10 mouse cellular contexts compared by ENCODE assay signal in the genomic region with DNA sequence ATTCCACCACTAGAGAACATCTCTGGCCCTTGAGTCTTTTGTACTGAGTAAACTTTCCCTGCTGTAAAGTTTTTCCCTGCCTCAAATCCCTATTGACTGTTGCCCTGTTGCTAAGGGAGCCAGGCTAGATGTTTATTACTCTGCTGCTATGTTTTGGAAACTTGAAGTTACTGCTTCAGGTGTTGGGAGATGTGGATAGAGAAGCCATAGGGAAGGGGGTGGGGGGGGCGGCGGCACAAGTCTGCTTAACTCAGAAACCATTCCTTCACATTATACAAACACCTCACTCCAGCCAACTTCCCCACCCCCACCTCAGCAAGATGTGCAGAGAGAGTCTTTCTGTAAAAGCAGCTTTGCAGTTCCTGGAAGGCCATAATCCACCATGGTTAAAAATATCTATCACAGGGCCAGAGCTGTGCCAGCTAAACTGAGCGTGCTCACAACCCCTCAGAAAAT. TPM values are rescaled to one million over a fixed set of nuclear protein-coding genes. Genes with fewer than 3 reads are reported as not detected.
DNase-seq lines count a peak whose midpoint lies in the region; ATAC-seq and TF ChIP-seq lines count a peak whose summit lies in the region.
"Had no signal": no experiment of that assay in that cellular context is flagged by ENCODE, and none has a peak within 500 bp of the region (broad histone marks: within the 10 kb centered on the region; RNA-seq: fewer than 3 reads in every experiment).

No protein-coding gene starts in this region.

- H3K27ac ChIP-seq in midbrain, embryonic 16.5 days (ENCODE audit: low read length), result peak overlapping the region; percentile 22; the same call in 1 of the 2 replicates
- H3K27ac ChIP-seq in midbrain, embryonic 10.5 days (replicated peaks), result no peak overlapping the region
- peak overlapping the region; percentile 84 for H3K27ac ChIP-seq in hindbrain, embryonic 16.5 days (ENCODE audit: low read depth, low read length)
- H3K27ac ChIP-seq in stomach, embryonic 15.5 days, result peak overlapping the region; percentile 96
- no peak overlapping the region for H3K27ac ChIP-seq in liver, postnatal 0 days (ENCODE audit: low read depth)

- 0 out of 2 replicates have a peak, but pooled peaks cover 2% of the 10 kb centered on the region for H3K4me1 ChIP-seq in midbrain, embryonic 16.5 days (ENCODE audit: control insufficient read depth, insufficient read depth, low read length)
- peaks cover 12% of the 10 kb centered on the region for H3K4me1 ChIP-seq in midbrain, embryonic 10.5 days
- H3K4me1 ChIP-seq in hindbrain, embryonic 16.5 days (ENCODE audit: control insufficient read depth, insufficient read depth, low read depth, low read length), result no peaks in the 10 kb centered on the region
- H3K4me1 ChIP-seq in stomach, embryonic 15.5 days, result peaks cover 20% of the 10 kb centered on the region
- peaks cover 3% of the 10 kb centered on the region for H3K4me1 ChIP-seq in liver, postnatal 0 days (ENCODE audit: insufficient read depth)

- no peak for ATAC-seq in midbrain, embryonic 16.5 days
- ATAC-seq in hindbrain, embryonic 16.5 days, result no peak
- ATAC-seq in stomach, embryonic 15.5 days (ENCODE audit: insufficient read depth, low FRiP score, low read depth), result no peak
- ATAC-seq in liver, postnatal 0 days, result no peak

- peaks cover 8% of the 10 kb centered on the region; the same call in 1 of the 2 replicates for H3K36me3 ChIP-seq in midbrain, embryonic 16.5 days (ENCODE audit: control insufficient read depth, insufficient read depth, low read length)
- peaks cover 34% of the 10 kb centered on the region for H3K36me3 ChIP-seq in midbrain, embryonic 10.5 days
- H3K36me3 ChIP-seq in hindbrain, embryonic 16.5 days (ENCODE audit: control insufficient read depth, insufficient read depth, low read length), result peaks cover 3% of the 10 kb centered on the region
- peaks cover 6% of the 10 kb centered on the region; the same call in 1 of the 2 replicates for H3K36me3 ChIP-seq in stomach, embryonic 15.5 days
- peaks cover 20% of the 10 kb centered on the region for H3K36me3 ChIP-seq in liver, postnatal 0 days (replicated peaks; ENCODE audit: insufficient read depth, low read length)

- no peak for TF ChIP-seq CTCF in liver, postnatal 0 days (IDR thresholded peaks at IDR 0.05; ENCODE audit: low read depth)

- peak; percentile 89 for DNase-seq in heart, adult 11 months
- DNase-seq in heart, postnatal 36 days, result no peak
- no peak for DNase-seq in midbrain, embryonic 10.5 days (ENCODE audit: low spot score)
- no peak for DNase-seq in urinary bladder, adult 2 months (ENCODE audit: low spot score)
- no peak for DNase-seq in liver, postnatal 0 days
- DNase-seq: kidney, adult 18-20 months had no signal

- no peak overlapping the region for H3K4me3 ChIP-seq in midbrain, embryonic 16.5 days (ENCODE audit: low read depth, low read length)
- H3K4me3 ChIP-seq in midbrain, embryonic 10.5 days, result no peak overlapping the region
- H3K4me3 ChIP-seq in hindbrain, embryonic 16.5 days (ENCODE audit: low read length), result no peak overlapping the region
- no peak overlapping the region for H3K4me3 ChIP-seq in stomach, embryonic 15.5 days (replicated peaks)
- H3K4me3 ChIP-seq in liver, postnatal 0 days (ENCODE audit: low read depth, low read length), result no peak overlapping the region

- no peaks in the 10 kb centered on the region for H3K9me3 ChIP-seq in midbrain, embryonic 16.5 days (replicated peaks; ENCODE audit: control insufficient read depth, low read length, poor library complexity, severe bottlenecking)
- no peaks in the 10 kb centered on the region for H3K9me3 ChIP-seq in midbrain, embryonic 10.5 days (replicated peaks)
- no peaks in the 10 kb centered on the region for H3K9me3 ChIP-seq in hindbrain, embryonic 16.5 days (ENCODE audit: control insufficient read depth, low read length)
- H3K9me3 ChIP-seq in stomach, embryonic 15.5 days, result no peaks in the 10 kb centered on the region
- no peaks in the 10 kb centered on the region for H3K9me3 ChIP-seq in liver, postnatal 0 days (ENCODE audit: low read length)

- H3K27me3 ChIP-seq in midbrain, embryonic 16.5 days (ENCODE audit: control insufficient read depth, insufficient read depth, low read depth, low read length), result no peaks in the 10 kb centered on the region
- H3K27me3 ChIP-seq in midbrain, embryonic 10.5 days (ENCODE audit: low read depth, poor library complexity, severe bottlenecking), result no peaks in the 10 kb centered on the region
- no peaks in the 10 kb centered on the region for H3K27me3 ChIP-seq in hindbrain, embryonic 16.5 days (replicated peaks; ENCODE audit: control insufficient read depth, insufficient read depth, low read length)
- no peaks in the 10 kb centered on the region for H3K27me3 ChIP-seq in stomach, embryonic 15.5 days (replicated peaks)
- no peaks in the 10 kb centered on the region for H3K27me3 ChIP-seq in liver, postnatal 0 days (ENCODE audit: insufficient read depth, low read length)

- no peak overlapping the region for H3K9ac ChIP-seq in midbrain, embryonic 16.5 days (ENCODE audit: low read depth, low read length)
- no peak overlapping the region for H3K9ac ChIP-seq in hindbrain, embryonic 16.5 days (ENCODE audit: low read depth, low read length)
- no peak overlapping the region for H3K9ac ChIP-seq in stomach, embryonic 15.5 days
- no peak overlapping the region for H3K9ac ChIP-seq in liver, postnatal 0 days (replicated peaks)

- no peak overlapping the region for H3K4me2 ChIP-seq in midbrain, embryonic 16.5 days (ENCODE audit: low read length)
- no peak overlapping the region for H3K4me2 ChIP-seq in hindbrain, embryonic 16.5 days (ENCODE audit: low read length)
- no peak overlapping the region for H3K4me2 ChIP-seq in stomach, embryonic 15.5 days
- H3K4me2 ChIP-seq in liver, postnatal 0 days (ENCODE audit: low read depth, low read length), result no peak overlapping the region

- intact Hi-C loops in heart, postnatal 36 days (cut with DNase I), result no loop called here

- TF ChIP-seq EP300 in liver, postnatal 0 days (IDR thresholded peaks at IDR 0.05; ENCODE audit: low read depth), result no peak

- WGBS in midbrain, embryonic 16.5 days, result 88% methylated on average over 3 of the region's 3 CpGs
- 92% methylated on average over 3 of the region's 3 CpGs for WGBS in midbrain, embryonic 10.5 days
- 66% methylated on average over 3 of the region's 3 CpGs for WGBS in hindbrain, embryonic 16.5 days
- 34% methylated on average over 3 of the region's 3 CpGs for WGBS in stomach, embryonic 15.5 days
- WGBS in liver, postnatal 0 days (ENCODE audit: insufficient replicate concordance), result 71% methylated on average over 3 of the region's 3 CpGs

RNA-seq across cellular contexts. Expression of a gene that starts 14.2 kb away (rescaled TPM):
- 10 to 100 TPM; 42.5 to 46.1 TPM for total RNA-seq in heart, postnatal 36 days (2021)
- 46.9 and 49.8 TPM in 2 replicates for polyA plus RNA-seq in midbrain, embryonic 16.5 days (2015; fragmentation: Nextera tagmentation; extraction: Ambion mirVana)
- 62.3 and 73.7 TPM in 2 replicates for polyA plus RNA-seq in midbrain, embryonic 10.5 days (2016; fragmentation: Nextera tagmentation; extraction: Ambion mirVana)
- polyA plus RNA-seq in hindbrain, embryonic 16.5 days (2015; fragmentation: Nextera tagmentation; extraction: Ambion mirVana), result 41.0 and 50.2 TPM in 2 replicates
- polyA plus RNA-seq in stomach, embryonic 15.5 days (2015; fragmentation: Nextera tagmentation; extraction: Ambion mirVana), result 57.1 and 63.3 TPM in 2 replicates
- polyA plus RNA-seq in urinary bladder, adult 2 months (2012; rRNA removed), result 363 and 422 TPM in 2 replicates
- polyA plus RNA-seq in liver, postnatal 0 days (2015; fragmentation: Nextera tagmentation; extraction: Ambion mirVana), result 49.2 and 53.0 TPM in 2 replicates

RNA-seq across cellular contexts. Expression of a gene that starts 32.7 kb away (rescaled TPM):
- 10 to 100 TPM; 52.3 to 56.5 TPM for total RNA-seq in heart, postnatal 36 days (2021)
- 16.0 TPM in 2 replicates for polyA plus RNA-seq in midbrain, embryonic 16.5 days (2015; fragmentation: Nextera tagmentation; extraction: Ambion mirVana)
- polyA plus RNA-seq in midbrain, embryonic 10.5 days (2016; fragmentation: Nextera tagmentation; extraction: Ambion mirVana), result 14.9 and 21.8 TPM in 2 replicates
- polyA plus RNA-seq in hindbrain, embryonic 16.5 days (2015; fragmentation: Nextera tagmentation; extraction: Ambion mirVana), result 16.5 and 20.6 TPM in 2 replicates
- 35.2 and 36.5 TPM in 2 replicates for polyA plus RNA-seq in stomach, embryonic 15.5 days (2015; fragmentation: Nextera tagmentation; extraction: Ambion mirVana)
- 71.2 and 80.6 TPM in 2 replicates for polyA plus RNA-seq in urinary bladder, adult 2 months (2012; rRNA removed)
- 7.7 and 8.1 TPM in 2 replicates for polyA plus RNA-seq in liver, postnatal 0 days (2015; fragmentation: Nextera tagmentation; extraction: Ambion mirVana)

RNA-seq across cellular contexts. Expression of a gene that starts 33.1 kb away (rescaled TPM):
- total RNA-seq in heart, postnatal 36 days (2021), result 1 to 10 TPM in 1 of 2 experiments, under 1 TPM in 1; 0.94 to 1.1 TPM
- not detected in 2 replicates for polyA plus RNA-seq in midbrain, embryonic 16.5 days (2015; fragmentation: Nextera tagmentation; extraction: Ambion mirVana)
- polyA plus RNA-seq in midbrain, embryonic 10.5 days (2016; fragmentation: Nextera tagmentation; extraction: Ambion mirVana), result not detected in 2 replicates
- not detected in 2 replicates for polyA plus RNA-seq in hindbrain, embryonic 16.5 days (2015; fragmentation: Nextera tagmentation; extraction: Ambion mirVana)
- 0.28 TPM in 1 of 2 replicates, not detected in the other for polyA plus RNA-seq in stomach, embryonic 15.5 days (2015; fragmentation: Nextera tagmentation; extraction: Ambion mirVana)
- 0.10 and 0.17 TPM in 2 replicates for polyA plus RNA-seq in urinary bladder, adult 2 months (2012; rRNA removed)
- not detected in 2 replicates for polyA plus RNA-seq in liver, postnatal 0 days (2015; fragmentation: Nextera tagmentation; extraction: Ambion mirVana)
- total RNA-seq: megakaryocyte-erythroid progenitor cell, adult 5-6 weeks had no signal

Comparison
In these comparisons a context has a peak if more than half of its experiments do, and no peak if none do; other contexts are left out.
1. H3K27ac ChIP-seq: peak in midbrain, embryonic 16.5 days (single experiment), hindbrain, embryonic 16.5 days (single experiment) and stomach, embryonic 15.5 days (single experiment); none in midbrain, embryonic 10.5 days (single experiment) and liver, postnatal 0 days (single experiment).